Mouse (Mus musculus) heart, postnatal 36 days (tissue): Measurements from ENCODE around the gene Fam71f2. TPM values are rescaled to one million over a fixed set of nuclear protein-coding genes. Genes with fewer than 3 reads are reported as not detected.

Experiments
- DNase-seq, 2 experiments: peaks; one replicate each; pipeline ENCODE4 v3.0.0; 2021 to 2022
- intact Hi-C: fragments of 180-260 bp; cut with DNase I; formaldehyde crosslinking; loops from one replicate; pipeline ENCODE4 v1.15.1; 2025
- total RNA-seq, 2 experiments: library from RNA; stranded (reverse); gene quantifications; 2 replicates each; pipeline ENCODE4 v1.2.3; 2021

Gene Fam71f2
- total RNA-seq, 2 experiments from 2014 or later = 0.27 TPM; not detected in 1

GRCm38 (mm10) chr6:29329514-29329913 is 50.1 kb downstream of the Fam71f2 start:
- DNase-seq = no peak
- intact Hi-C loops = no loop called here

Other genes starting within 250 kb of the Fam71f2 start
- gene Lep, start 219.4 kb upstream of the Fam71f2 start, total RNA-seq = under 1 TPM in 1 of 2 experiments, not detected in 1; 0.22 TPM
- gene Rbm28, start 114.6 kb upstream of the Fam71f2 start, total RNA-seq = 10 to 100 TPM; 19.9 to 20.1 TPM
- 1 to 10 TPM; 3.6 to 4.0 TPM for gene Prrt4, start 100.0 kb upstream of the Fam71f2 start, total RNA-seq
- gene Impdh1, start 63.2 kb upstream of the Fam71f2 start, total RNA-seq = 10 to 100 TPM; 21.5 to 26.3 TPM
- 1 to 10 TPM; 4.4 to 5.7 TPM for gene Hilpda, start 7.1 kb upstream of the Fam71f2 start, total RNA-seq
- not detected for gene Fam71f1, start 39.5 kb downstream of the Fam71f2 start, total RNA-seq
- 100 to 1,000 TPM; 240 to 254 TPM for gene Calu, start 68.5 kb downstream of the Fam71f2 start, total RNA-seq
- under 1 TPM in 1 of 2 experiments, not detected in 1; 0.11 TPM for gene Opn1sw, start 108.9 kb downstream of the Fam71f2 start, total RNA-seq
- gene Ccdc136, start 116.7 kb downstream of the Fam71f2 start, total RNA-seq = 1 to 10 TPM; 1.7 to 3.0 TPM
- 100 to 1,000 TPM; 205 to 216 TPM for gene Flnc, start 153.7 kb downstream of the Fam71f2 start, total RNA-seq
- 100 to 1,000 TPM; 105 to 107 TPM for gene Atp6v1f, start 188.1 kb downstream of the Fam71f2 start, total RNA-seq
- not detected for gene Atp6v1fnb, start 191.8 kb downstream of the Fam71f2 start, total RNA-seq
- 1 to 10 TPM; 2.7 to 5.8 TPM for gene Kcp, start 228.4 kb downstream of the Fam71f2 start, total RNA-seq
- gene Irf5, start 247.0 kb downstream of the Fam71f2 start, total RNA-seq = 1 to 10 TPM; 3.1 to 3.7 TPM